Mouse (Mus musculus) heart, adult 2 months (tissue): Measurements from ENCODE around the gene Krtcap2. TPM values are rescaled to one million over a fixed set of nuclear protein-coding genes. Genes with fewer than 3 reads are reported as not detected.

Source experiments
- DNase-seq, 2 experiments: peaks; one replicate each; pipeline ENCODE4 v3.0.0; 2021
- H3K27ac ChIP-seq: fragments of 200-600 bp; 2 replicates; pipeline ENCODE4 v1.8.1; 2022
- H3K27me3 ChIP-seq: fragments of 200-500 bp; 2 replicates; pipeline ENCODE4 v1.6.1; 2012; ENCODE audit warnings: mild to moderate bottlenecking, low read length, inconsistent platforms, mixed read lengths; ENCODE audit not compliant: control insufficient read depth, insufficient read depth
- H3K36me3 ChIP-seq: fragments of 200-500 bp; 2 replicates; pipeline ENCODE4 v1.6.1; 2012; ENCODE audit warnings: low read length, inconsistent platforms; ENCODE audit not compliant: control insufficient read depth, insufficient read depth
- H3K4me1 ChIP-seq: fragments of 200-500 bp; 2 replicates; pipeline ENCODE4 v1.6.1; 2011; ENCODE audit warnings: low read length; ENCODE audit not compliant: control insufficient read depth, insufficient read depth
- H3K4me3 ChIP-seq: fragments of 200-600 bp; 2 replicates; pipeline ENCODE4 v1.8.1; 2022
- H3K79me2 ChIP-seq: fragments of 200-500 bp; replicated peaks from 2 replicates; pipeline ENCODE4 v1.6.1; 2012; ENCODE audit warnings: mild to moderate bottlenecking, inconsistent platforms, low read length, moderate library complexity, mixed read lengths; ENCODE audit not compliant: control insufficient read depth, insufficient read depth
- H3K9ac ChIP-seq: fragments of 200-500 bp; 2 replicates; pipeline ENCODE4 v1.6.1; 2012; ENCODE audit warnings: low read depth, mild to moderate bottlenecking, control low read depth, inconsistent platforms, low read length, mixed read lengths
- CTCF ChIP-seq: fragments of 200-600 bp; IDR thresholded peaks from 2 replicates; pipeline ENCODE4 v1.8.1; 2022; ENCODE audit warnings: antibody characterized with exemption, mild to moderate bottlenecking, moderate library complexity
- EP300 ChIP-seq: fragments of 200-500 bp; IDR thresholded peaks from 2 replicates; pipeline ENCODE4 v1.6.1; 2011; ENCODE audit warnings: low read depth, low read length, control low read depth; ENCODE audit not compliant: insufficient read depth
- POLR2A ChIP-seq: fragments of 200-500 bp; IDR thresholded peaks from 2 replicates; pipeline ENCODE4 v1.6.1; 2011; ENCODE audit warnings: mild to moderate bottlenecking, low read depth, low read length, control low read depth; ENCODE audit not compliant: insufficient read depth
- WGBS: fragments of 180-500 bp; shearing (Covaris S2); methylation state at CpG from one replicate; pipeline ENCODE4 v1.1.7; 2018; 5-methylcytosine and 5-hydroxymethylcytosine counted together
- intact Hi-C: fragments of 180-260 bp; cut with DNase I; formaldehyde crosslinking; loops from one replicate; pipeline ENCODE4 v1.15.1; 2025
- polyA plus RNA-seq: library from polyadenylated mRNA; depleted of rRNA; stranded (reverse); fragments of >200 nt; gene quantifications from 2 replicates; pipeline ENCODE4 v1.2.3, GENCODE M21; 2012
- total RNA-seq, 2 experiments: library from RNA; stranded (reverse); gene quantifications; 2 replicates each; pipeline ENCODE4 v1.2.3; 2021

Krtcap2 gene
- total and polyA plus RNA-seq, 3 experiments, result 80.7 to 116 (median 95.7) TPM

GRCm38 (mm10) chr3:89281579-89282290 is 36.0 kb downstream of the Krtcap2 start:
- no peak; the same call in 1 of the 2 replicates for TF ChIP-seq POLR2A
- peak; percentile 99 for TF ChIP-seq EP300
- TF ChIP-seq CTCF, result peak; percentile 97
- 15% methylated on average over 20 of the region's 20 CpGs for WGBS
- Histone ChIP-seq H3K4me1 (peaks cover 8% of the 10 kb centered on the region), H3K4me3 (peak overlapping the region; percentile 84), H3K9ac (peak overlapping the region; percentile 58), H3K27me3 (no peaks in the 10 kb centered on the region), H3K79me2 (no peaks in the 10 kb centered on the region), H3K27ac (peak overlapping the region; percentile 99), H3K36me3 (no peaks in the 10 kb centered on the region)
- DNase-seq, result peak; percentile 89 to 91
- intact Hi-C loops, result loop anchor here (1.0 kb wide), 2 partner anchors 31 to 35 kb away; partner anchors contain the start of gene Trim46

- 13% methylated on average over 4 of the region's 4 CpGs for WGBS
- intact Hi-C loops, result loop anchor here (1.0 kb wide), 2 partner anchors 32 to 36 kb away; partner anchors contain the start of gene Trim46
Measured at GRCm38 (mm10) chr3:89282291-89282643, 36.5 kb downstream of the Krtcap2 start.

GRCm38 (mm10) chr3:89284261-89284660 is 38.5 kb downstream of the Krtcap2 start:
- Histone ChIP-seq H3K9ac (no peak overlapping the region), H3K27me3 (no peaks in the 10 kb centered on the region), H3K4me1 (peaks cover 17% of the 10 kb centered on the region), H3K4me3 (no peak overlapping the region), H3K79me2 (no peaks in the 10 kb centered on the region), H3K36me3 (no peaks in the 10 kb centered on the region), H3K27ac (no peak overlapping the region)
- 87% methylated on average over 3 of the region's 3 CpGs for WGBS
- TF ChIP-seq EP300 (no peak), CTCF (no peak), POLR2A (no peak)
- DNase-seq, result no peak
- intact Hi-C loops, result no loop called here

More at GRCm38 (mm10) chr3:89282291-89282643, 36.5 kb downstream of the Krtcap2 start:
- Histone ChIP-seq H3K79me2 (no peaks in the 10 kb centered on the region), H3K27me3 (no peaks in the 10 kb centered on the region), H3K4me1 (peaks cover 8% of the 10 kb centered on the region), H3K9ac (no peak overlapping the region), H3K27ac (no peak overlapping the region), H3K4me3 (no peak overlapping the region), H3K36me3 (no peaks in the 10 kb centered on the region)
- DNase-seq, result no peak
- TF ChIP-seq CTCF (no peak; the same call in 1 of the 2 replicates), EP300 (no peak), POLR2A (no peak)

GRCm38 (mm10) chr3:89285526-89285925 is 39.8 kb downstream of the Krtcap2 start:
- Histone ChIP-seq H3K79me2 (no peaks in the 10 kb centered on the region), H3K9ac (no peak overlapping the region), H3K27ac (no peak overlapping the region), H3K4me1 (peaks cover 14% of the 10 kb centered on the region), H3K27me3 (no peaks in the 10 kb centered on the region), H3K4me3 (no peak overlapping the region), H3K36me3 (no peaks in the 10 kb centered on the region)
- no peak for DNase-seq
- TF ChIP-seq EP300 (no peak), CTCF (no peak)
- WGBS, result 56% methylated on average over 2 of the region's 2 CpGs
- intact Hi-C loops, result no loop called here

- H3K27me3 ChIP-seq, result no peaks in the 10 kb centered on the region
- peaks cover 11% of the 10 kb centered on the region; the same call in 1 of the 2 replicates for H3K4me1 ChIP-seq
- intact Hi-C loops, result no loop called here
- 48% methylated on average over 5 of the region's 5 CpGs for WGBS
- TF ChIP-seq CTCF (peak; percentile 7; the same call in 1 of the 2 replicates), EP300 (no peak), POLR2A (no peak)
- no peaks in the 10 kb centered on the region for H3K79me2 ChIP-seq
- H3K4me3 ChIP-seq, result no peak overlapping the region
- H3K9ac ChIP-seq, result no peak overlapping the region
- peak overlapping the region; percentile 56 for H3K27ac ChIP-seq
- no peak for DNase-seq
- no peaks in the 10 kb centered on the region for H3K36me3 ChIP-seq
Measured at GRCm38 (mm10) chr3:89287286-89287685, 41.5 kb downstream of the Krtcap2 start.

GRCm38 (mm10) chr3:89288503-89288928 is 42.8 kb downstream of the Krtcap2 start:
- Histone ChIP-seq H3K4me3 (no peak overlapping the region), H3K27ac (no peak overlapping the region), H3K4me1 (peaks cover 11% of the 10 kb centered on the region; the same call in 1 of the 2 replicates), H3K36me3 (no peaks in the 10 kb centered on the region), H3K9ac (no peak overlapping the region), H3K79me2 (no peaks in the 10 kb centered on the region), H3K27me3 (no peaks in the 10 kb centered on the region)
- peak; percentile 43 to 58 for DNase-seq
- intact Hi-C loops, result no loop called here
- TF ChIP-seq CTCF (peak; percentile 25), POLR2A (no peak), EP300 (0 out of 2 replicates have a peak, but pooled peaks have one; percentile 30)
- 19% methylated on average over 7 of the region's 7 CpGs for WGBS
